Mouse (Mus musculus) lung, postnatal 4 days (tissue): ENCODE measurements around the gene Tbcel.
A peak's percentile ranks its signal among the peaks of the same experiment; 100 is the strongest.

Experiments
- DNase-seq, 2 experiments: peaks; one replicate each; pipeline ENCODE4 v3.0.0; 2021

The Tbcel gene

GRCm38 (mm10) chr9:42439446-42439845, 68.2 kb downstream of the Tbcel start:
- DNase-seq = no peak

GRCm38 (mm10) chr9:42432155-42432554, 75.5 kb downstream of the Tbcel start:
- no peak for DNase-seq

GRCm38 (mm10) chr9:42431606-42432005, 76.0 kb downstream of the Tbcel start:
- DNase-seq = no peak

- peak; percentile 48 to 50 for DNase-seq
These were observed 79.3 kb downstream of the Tbcel start for GRCm38 (mm10) chr9:42428060-42428924.

- peak; percentile 18 to 38 for DNase-seq
These were observed 80.8 kb downstream of the Tbcel start for GRCm38 (mm10) chr9:42426661-42427358.

GRCm38 (mm10) chr9:42423649-42424048, 84.0 kb downstream of the Tbcel start:
- DNase-seq = peak; percentile 36 to 37

GRCm38 (mm10) chr9:42419687-42420086, 87.9 kb downstream of the Tbcel start:
- peak in 1 of 2 experiments; percentile 32 for DNase-seq

- DNase-seq = no peak
These were observed 88.8 kb downstream of the Tbcel start for GRCm38 (mm10) chr9:42418786-42419185.

- DNase-seq = no peak
These were observed 90.2 kb downstream of the Tbcel start for GRCm38 (mm10) chr9:42417352-42417952.

GRCm38 (mm10) chr9:42415184-42415583, 92.4 kb downstream of the Tbcel start:
- no peak for DNase-seq

GRCm38 (mm10) chr9:42413345-42413744, 94.3 kb downstream of the Tbcel start:
- no peak for DNase-seq

GRCm38 (mm10) chr9:42411296-42411695, 96.3 kb downstream of the Tbcel start:
- DNase-seq = peak; percentile 27 to 75

- DNase-seq = no peak
These were observed 101.9 kb downstream of the Tbcel start for GRCm38 (mm10) chr9:42405736-42406135.

- no peak for DNase-seq
These were observed 106.1 kb downstream of the Tbcel start for GRCm38 (mm10) chr9:42401486-42401885.

- no peak for DNase-seq
These were observed 107.8 kb downstream of the Tbcel start, which contains the start of gene Tecta for GRCm38 (mm10) chr9:42399829-42400228. TSS of gene Tecta (minus strand) at chr9:42399929.

GRCm38 (mm10) chr9:42396141-42396540, 111.5 kb downstream of the Tbcel start:
- no peak for DNase-seq

GRCm38 (mm10) chr9:42394903-42395302, 112.7 kb downstream of the Tbcel start:
- no peak for DNase-seq

GRCm38 (mm10) chr9:42394321-42394720, 113.3 kb downstream of the Tbcel start:
- DNase-seq = no peak

GRCm38 (mm10) chr9:42392927-42393326, 114.7 kb downstream of the Tbcel start:
- no peak for DNase-seq

GRCm38 (mm10) chr9:42388490-42388889, 119.1 kb downstream of the Tbcel start:
- no peak for DNase-seq

- DNase-seq = no peak
These were observed 120.6 kb downstream of the Tbcel start for GRCm38 (mm10) chr9:42387038-42387437.

- DNase-seq = no peak
These were observed 122.0 kb downstream of the Tbcel start for GRCm38 (mm10) chr9:42385656-42386055.

- no peak for DNase-seq
These were observed 124.8 kb downstream of the Tbcel start for GRCm38 (mm10) chr9:42382628-42383347.
